Comparison of ENCODE assay signal across 47 mouse cellular contexts in genomic region chr16:56833312-56833711, GRCm38 (mm10). TPM values are rescaled to one million over a fixed set of nuclear protein-coding genes. Genes with fewer than 3 reads are reported as not detected.
"Had no signal": no experiment of that assay in that cellular context is flagged by ENCODE, and none has a peak within 500 bp of the region (broad histone marks: within the 10 kb centered on the region; RNA-seq: fewer than 3 reads in every experiment).

No protein-coding gene starts in this region.

- H3K36me3 ChIP-seq: heart, embryonic 10.5 days; heart, embryonic 12.5 days; heart, embryonic 13.5 days; heart, embryonic 15.5 days; hindbrain, embryonic 10.5 days; hindbrain, embryonic 12.5 days; hindbrain, embryonic 13.5 days; hindbrain, embryonic 15.5 days; kidney, embryonic 15.5 days had no signal

- H3K4me2 ChIP-seq: heart, embryonic 11.5 days; heart, embryonic 12.5 days; heart, embryonic 13.5 days; heart, embryonic 15.5 days; hindbrain, embryonic 12.5 days; hindbrain, embryonic 13.5 days; hindbrain, embryonic 14.5 days; hindbrain, embryonic 15.5 days; kidney, embryonic 15.5 days had no signal

- H3K4me3 ChIP-seq: heart, embryonic 10.5 days; heart, embryonic 12.5 days; heart, embryonic 13.5 days; heart, embryonic 15.5 days; hindbrain, embryonic 10.5 days; hindbrain, embryonic 12.5 days; hindbrain, embryonic 13.5 days; hindbrain, embryonic 15.5 days; kidney, embryonic 15.5 days; layer of hippocampus, adult 2 months; left cerebral cortex, adult 2 months had no signal

- DNase-seq: heart, postnatal 10 days; heart, postnatal 14 days; heart, postnatal 36 days; heart, postnatal 4 days; kidney, adult 11 months; kidney, adult 18-20 months; kidney, adult 2 months; kidney, adult 8-10 months; kidney, adult 9 months; kidney, postnatal 10 days; kidney, postnatal 14 days; kidney, postnatal 25 days; kidney, postnatal 36 days; kidney, postnatal 4 days; layer of hippocampus, adult 9-11 months; layer of hippocampus, postnatal 36 days had no signal

- ATAC-seq: hindbrain, embryonic 16.5 days; hindbrain, postnatal 0 days; inflammation-experienced regulatory T-cells, adult 6 months; intestine, embryonic 16.5 days; intestine, postnatal 0 days had no signal

- H3K9ac ChIP-seq: heart, embryonic 12.5 days; heart, embryonic 13.5 days; heart, embryonic 15.5 days; hindbrain, embryonic 12.5 days; hindbrain, embryonic 13.5 days; hindbrain, embryonic 14.5 days; hindbrain, embryonic 15.5 days; kidney, embryonic 15.5 days had no signal

- H3K27ac ChIP-seq: heart, embryonic 10.5 days; heart, embryonic 13.5 days; heart, embryonic 15.5 days; hindbrain, embryonic 10.5 days; hindbrain, embryonic 12.5 days; hindbrain, embryonic 13.5 days; hindbrain, embryonic 14.5 days; hindbrain, embryonic 15.5 days; hindbrain, postnatal 0 days; kidney, embryonic 15.5 days; kidney, postnatal 0 days; layer of hippocampus, adult 2 months; left cerebral cortex, adult 2 months had no signal

- H3K9me3 ChIP-seq: heart, embryonic 10.5 days; heart, embryonic 12.5 days; heart, embryonic 13.5 days; heart, embryonic 15.5 days; hindbrain, embryonic 10.5 days; hindbrain, embryonic 12.5 days; hindbrain, embryonic 13.5 days; hindbrain, embryonic 15.5 days; kidney, embryonic 15.5 days had no signal

- H3K27me3 ChIP-seq: heart, embryonic 12.5 days; heart, embryonic 13.5 days; heart, embryonic 15.5 days; hindbrain, embryonic 12.5 days; hindbrain, embryonic 13.5 days; hindbrain, embryonic 15.5 days; kidney, embryonic 15.5 days had no signal

- H3K4me1 ChIP-seq: heart, embryonic 10.5 days; heart, embryonic 12.5 days; heart, embryonic 13.5 days; heart, embryonic 15.5 days; hindbrain, embryonic 10.5 days; hindbrain, embryonic 12.5 days; hindbrain, embryonic 13.5 days; hindbrain, embryonic 15.5 days; kidney, embryonic 15.5 days had no signal

RNA-seq across cellular contexts. Expression of gene Adgrg7, which starts 37.7 kb away (rescaled TPM):
- total RNA-seq: heart, postnatal 10 days; heart, postnatal 25 days; heart, postnatal 4 days; hindbrain, postnatal 0 days; layer of hippocampus, adult 18-20 months; layer of hippocampus, adult 2 months; layer of hippocampus, postnatal 10 days; layer of hippocampus, postnatal 14 days; layer of hippocampus, postnatal 25 days; layer of hippocampus, postnatal 36 days; left cerebral cortex, adult 18-20 months; left cerebral cortex, adult 2 months had no signal
- polyA plus RNA-seq: heart, embryonic 10.5 days; heart, embryonic 11.5 days; heart, embryonic 12.5 days; heart, embryonic 13.5 days; heart, embryonic 14.5 days; heart, embryonic 15.5 days; heart, postnatal 0 days; hindbrain, embryonic 10.5 days; hindbrain, embryonic 11.5 days; hindbrain, embryonic 12.5 days; hindbrain, embryonic 13.5 days; hindbrain, embryonic 14.5 days; hindbrain, embryonic 15.5 days; hindbrain, embryonic 16.5 days; hindbrain, postnatal 0 days; inflammation-experienced regulatory T-cells, adult 6 months; kidney, adult 2 months; kidney, embryonic 14.5 days; kidney, embryonic 15.5 days; kidney, embryonic 16.5 days; kidney, postnatal 0 days had no signal

RNA-seq across cellular contexts. Expression of gene Tmem45a, which starts 52.7 kb away (rescaled TPM):
- total RNA-seq: hematopoietic stem cell, adult 5-6 weeks had no signal
